Mouse (Mus musculus): ENCODE results near the gene Atf5.

The Atf5 gene

GRCm38 (mm10) chr7:44770046-44770578 is 46.3 kb downstream of the Atf5 start:
- DNase-seq (ENCODE audit: low read depth, low spot score), result peak; percentile 88

- peak; percentile 26 for DNase-seq (ENCODE audit: low read depth, low spot score)
These were observed 48.3 kb downstream of the Atf5 start for GRCm38 (mm10) chr7:44768129-44768528.

Measured in ZHBTc4 (cell line).